Mouse (Mus musculus) spleen, adult 2 months (tissue): Measurements from ENCODE around the gene Tmod2.
A peak's percentile ranks its signal among the peaks of the same experiment; 100 is the strongest.

ENCODE experiments used
- CTCF ChIP-seq: fragments of 200-500 bp; IDR thresholded peaks from 2 replicates; pipeline ENCODE4 v1.5.1; 2011; ENCODE audit warnings: mild to moderate bottlenecking, inconsistent platforms; ENCODE audit not compliant: insufficient read depth, insufficient read length, insufficient replicate concordance; ENCODE audit errors: extremely low read depth
- POLR2A ChIP-seq: fragments of 200-500 bp; IDR thresholded peaks from 2 replicates; pipeline ENCODE4 v1.6.1; 2011; ENCODE audit warnings: low read depth, low read length, inconsistent platforms

- TF ChIP-seq POLR2A (peak; percentile 89), CTCF (no peak)
Measured at GRCm38 (mm10) chr9:75559512-75560012, 51.6 kb downstream of the Tmod2 start, which contains the start of gene Tmod3.
